Mouse (Mus musculus) midbrain, embryonic 11.5 days (tissue): ENCODE measurements at regions not wholly inside any gene's neighbourhood (a gene's known extent, or its start where the extent isn't known, plus 50 kb on each side); places are given as distances from the start of the nearest gene placed in this dataset.

ENCODE experiments used
- ATAC-seq: fragments of 200-750 bp; cut with Nextera tagmentation; 2 replicates; pipeline ENCODE4 v1.8.0; 2017; ENCODE audit warnings: moderate TSS enrichment, moderate library complexity; ENCODE audit not compliant: low FRiP score
- DNase-seq: peaks from one replicate; pipeline ENCODE4 v3.0.0; 2015; ENCODE audit warnings: low spot score; ENCODE audit errors: missing footprints
- H3K27ac ChIP-seq: fragments of 300-500 bp; sonication (generic); 2 replicates; pipeline ENCODE4 v1.5.1; 2014; ENCODE audit warnings: low read depth, low read length
- H3K27me3 ChIP-seq: fragments of 300-500 bp; sonication (generic); 2 replicates; pipeline ENCODE4 v1.6.1; 2014; ENCODE audit warnings: mild to moderate bottlenecking, low read length, moderate library complexity, mixed read lengths; ENCODE audit not compliant: control insufficient read depth, insufficient read depth
- H3K36me3 ChIP-seq: fragments of 300-500 bp; sonication (generic); 2 replicates; pipeline ENCODE4 v1.6.1; 2014; ENCODE audit warnings: mild to moderate bottlenecking, low read length, moderate library complexity, mixed read lengths; ENCODE audit not compliant: control insufficient read depth, insufficient read depth
- H3K4me1 ChIP-seq: fragments of 300-500 bp; sonication (generic); 2 replicates; pipeline ENCODE4 v1.6.1; 2014; ENCODE audit warnings: low read length; ENCODE audit not compliant: control insufficient read depth, insufficient read depth
- H3K4me2 ChIP-seq: fragments of 300-500 bp; sonication (generic); 2 replicates; pipeline ENCODE4 v1.6.1; 2014; ENCODE audit warnings: mild to moderate bottlenecking, moderate library complexity
- H3K4me3 ChIP-seq: fragments of 300-500 bp; sonication (generic); 2 replicates; pipeline ENCODE4 v1.5.1; 2014; ENCODE audit warnings: low read depth, low read length
- H3K9ac ChIP-seq: fragments of 300-500 bp; sonication (generic); 2 replicates; pipeline ENCODE4 v1.6.1; 2014; ENCODE audit warnings: low read length
- H3K9me3 ChIP-seq: fragments of 300-500 bp; sonication (generic); 2 replicates; pipeline ENCODE4 v1.6.1; 2016; ENCODE audit warnings: low read length; ENCODE audit not compliant: control insufficient read depth
- WGBS: fragments of 180-500 bp; shearing (Covaris S2); extraction: QIAGEN DNeasy Blood & Tissue Kit; methylation state at CpG from one replicate; pipeline ENCODE4 v1.1.7; 2014; 5-methylcytosine and 5-hydroxymethylcytosine counted together

DNA sequence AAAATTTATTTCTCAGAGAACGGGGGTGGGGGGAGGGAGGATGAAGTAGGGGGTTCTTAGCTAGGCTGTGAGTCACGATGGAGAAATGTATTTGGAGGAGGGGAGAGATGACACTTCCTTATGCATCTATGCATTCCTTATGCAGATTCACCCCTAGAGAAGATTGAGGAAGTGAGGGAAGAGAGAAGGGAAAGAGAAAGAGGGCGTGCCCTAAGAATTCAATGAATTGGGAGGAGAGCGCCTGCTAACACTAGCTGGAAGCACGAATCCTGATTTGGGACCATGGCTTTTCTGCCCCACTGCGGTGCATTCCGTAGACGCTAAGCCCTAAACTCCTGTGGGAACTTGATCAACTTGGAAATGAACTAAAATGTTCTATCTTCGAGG is 56.1 kb downstream of the Foxi3 start:
- ATAC-seq (peak; percentile 57), DNase-seq (no peak)
- peak overlapping the region; percentile 60 for H3K9ac ChIP-seq
- peak overlapping the region; percentile 85 for H3K4me2 ChIP-seq
- peaks cover 3% of the 10 kb centered on the region; the same call in 1 of the 2 replicates for H3K27me3 ChIP-seq
- no peaks in the 10 kb centered on the region for H3K9me3 ChIP-seq
- WGBS, result 13% methylated on average over 9 of the region's 9 CpGs
- H3K4me3 ChIP-seq, result peak overlapping the region; percentile 40
- no peaks in the 10 kb centered on the region for H3K36me3 ChIP-seq
- H3K27ac ChIP-seq, result no peak overlapping the region
- H3K4me1 ChIP-seq, result no peaks in the 10 kb centered on the region

GRCm38 (mm10) chr6:71012823-71013461 is 56.6 kb downstream of the Foxi3 start:
- H3K4me2 ChIP-seq, result peak overlapping the region; percentile 85
- ATAC-seq (peak; percentile 94), DNase-seq (peak; percentile 98)
- peak overlapping the region; percentile 40 for H3K4me3 ChIP-seq
- H3K36me3 ChIP-seq, result no peaks in the 10 kb centered on the region
- no peak overlapping the region for H3K27ac ChIP-seq
- peaks cover 3% of the 10 kb centered on the region; the same call in 1 of the 2 replicates for H3K27me3 ChIP-seq
- peak overlapping the region; percentile 60 for H3K9ac ChIP-seq
- 0% methylated on average over 38 of the region's 38 CpGs for WGBS
- H3K4me1 ChIP-seq, result no peaks in the 10 kb centered on the region
- H3K9me3 ChIP-seq, result no peaks in the 10 kb centered on the region

GRCm38 (mm10) chr6:71016388-71016787 is 60.1 kb downstream of the Foxi3 start:
- Histone ChIP-seq H3K9me3 (no peaks in the 10 kb centered on the region), H3K27ac (no peak overlapping the region), H3K9ac (no peak overlapping the region), H3K27me3 (peaks cover 3% of the 10 kb centered on the region; the same call in 1 of the 2 replicates), H3K4me3 (no peak overlapping the region), H3K36me3 (no peaks in the 10 kb centered on the region), H3K4me2 (no peak overlapping the region), H3K4me1 (no peaks in the 10 kb centered on the region)
- no peak for ATAC-seq
- DNase-seq, result no peak
- 10% methylated on average over 1 of the region's 1 CpGs for WGBS

DNA sequence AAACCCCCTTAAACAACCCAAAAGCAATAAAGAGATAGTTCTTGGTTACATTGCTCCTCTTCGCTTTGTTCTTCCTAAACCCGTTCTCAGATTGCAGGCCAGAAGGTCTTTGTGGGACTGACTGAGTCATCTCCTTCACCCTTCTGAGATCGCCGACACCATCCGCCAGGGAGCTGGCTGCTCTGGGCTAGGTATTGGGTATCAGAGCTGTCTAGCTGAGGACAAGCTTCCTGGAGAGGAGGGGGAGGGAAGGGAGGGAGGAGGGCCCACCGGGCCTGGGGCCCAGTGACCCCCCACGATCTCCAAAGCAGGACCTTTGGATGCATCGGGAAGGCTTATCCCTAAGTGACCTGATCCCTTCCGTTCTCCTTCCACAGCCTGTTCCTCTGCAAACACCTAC is 65.0 kb downstream of the Foxi3 start:
- Histone ChIP-seq H3K9ac (no peak overlapping the region), H3K4me3 (no peak overlapping the region), H3K27me3 (no peaks in the 10 kb centered on the region), H3K4me2 (no peak overlapping the region), H3K4me1 (no peaks in the 10 kb centered on the region), H3K9me3 (no peaks in the 10 kb centered on the region), H3K36me3 (no peaks in the 10 kb centered on the region), H3K27ac (no peak overlapping the region)
- no peak for DNase-seq
- WGBS, result 8% methylated on average over 9 of the region's 9 CpGs
- ATAC-seq, result no peak

DNA sequence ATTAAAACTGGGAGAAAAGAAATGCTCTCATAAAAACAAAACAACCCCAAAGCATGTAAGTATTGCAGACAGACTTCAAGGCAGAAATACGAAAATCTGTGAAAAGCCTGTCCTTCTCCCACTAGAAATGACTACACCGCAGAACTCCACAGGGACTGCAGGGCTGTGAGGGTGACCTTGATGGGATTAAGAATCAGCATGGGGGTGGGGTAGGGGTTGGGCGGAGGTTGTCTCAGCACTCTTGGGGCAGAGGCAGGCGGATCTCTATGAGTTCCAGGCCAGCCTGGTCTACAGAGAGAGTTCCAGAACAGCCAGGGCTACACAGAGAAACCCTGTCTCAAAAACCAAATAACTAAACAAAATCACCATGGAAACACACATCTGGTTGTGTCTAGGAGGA is 69.1 kb downstream of the Foxi3 start:
- Histone ChIP-seq H3K36me3 (no peaks in the 10 kb centered on the region), H3K4me1 (no peaks in the 10 kb centered on the region), H3K27ac (no peak overlapping the region), H3K9me3 (no peaks in the 10 kb centered on the region), H3K4me3 (no peak overlapping the region), H3K27me3 (no peaks in the 10 kb centered on the region), H3K9ac (no peak overlapping the region), H3K4me2 (no peak overlapping the region)
- ATAC-seq (no peak), DNase-seq (peak; percentile 26)
- 77% methylated on average over 4 of the region's 4 CpGs for WGBS

DNA sequence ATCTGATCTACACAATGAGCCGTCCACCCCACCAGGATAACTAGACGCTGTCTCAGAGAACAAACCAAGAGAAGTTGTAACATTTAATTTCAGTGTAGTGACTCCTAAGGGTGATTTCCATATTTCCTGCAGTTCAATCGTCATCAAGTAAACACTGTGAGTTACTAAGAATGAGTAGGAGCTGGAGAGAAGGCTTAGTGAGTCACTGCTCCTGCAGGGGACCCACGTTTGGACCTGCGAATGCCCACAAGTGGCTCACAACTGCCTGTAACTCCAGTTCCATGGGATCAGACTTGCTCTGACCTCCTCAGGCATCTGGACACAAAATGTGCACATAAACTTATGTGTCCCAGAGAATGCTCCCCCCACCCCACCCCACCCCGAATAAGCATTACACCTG is 73.3 kb downstream of the Foxi3 start:
- Histone ChIP-seq H3K27ac (no peak overlapping the region), H3K36me3 (no peaks in the 10 kb centered on the region), H3K4me1 (no peaks in the 10 kb centered on the region), H3K27me3 (no peaks in the 10 kb centered on the region), H3K9me3 (no peaks in the 10 kb centered on the region), H3K4me2 (no peak overlapping the region), H3K9ac (no peak overlapping the region), H3K4me3 (no peak overlapping the region)
- WGBS, result 82% methylated on average over 6 of the region's 6 CpGs
- DNase-seq (no peak), ATAC-seq (no peak)

- no peaks in the 10 kb centered on the region for H3K36me3 ChIP-seq
- H3K4me3 ChIP-seq, result no peak overlapping the region
- peak; percentile 81 for DNase-seq
- no peaks in the 10 kb centered on the region for H3K4me1 ChIP-seq
- H3K9ac ChIP-seq, result no peak overlapping the region
- ATAC-seq, result no peak
- no peak overlapping the region for H3K4me2 ChIP-seq
- H3K27me3 ChIP-seq, result no peaks in the 10 kb centered on the region
- H3K9me3 ChIP-seq, result no peaks in the 10 kb centered on the region
- 79% methylated on average over 5 of the region's 5 CpGs for WGBS
- H3K27ac ChIP-seq, result no peak overlapping the region
Observed at GRCm38 (mm10) chr6:71030541-71030940, 74.2 kb downstream of the Foxi3 start.

DNA sequence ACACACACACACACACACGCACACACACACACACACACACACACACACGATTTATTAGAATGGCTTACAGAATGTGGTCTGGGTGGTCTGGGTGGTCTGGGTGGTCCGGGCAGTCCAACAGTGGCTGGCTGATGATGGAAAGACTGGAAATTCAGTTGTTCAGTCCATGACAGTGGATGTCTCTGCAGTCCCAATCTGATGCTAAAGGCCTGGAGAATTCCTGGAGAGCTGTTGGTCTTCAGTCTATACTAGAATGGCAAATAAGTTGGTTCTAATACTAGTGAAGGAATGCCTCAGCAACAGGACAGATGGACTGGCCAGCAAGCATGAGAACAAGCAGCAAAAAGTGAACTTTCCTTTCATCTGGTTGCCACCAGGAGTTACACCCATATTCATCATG is 87.9 kb downstream of the Foxi3 start:
- Histone ChIP-seq H3K9me3 (no peaks in the 10 kb centered on the region), H3K36me3 (no peaks in the 10 kb centered on the region), H3K4me1 (0 out of 2 replicates have a peak, but pooled peaks cover 7% of the 10 kb centered on the region), H3K27me3 (peaks cover 7% of the 10 kb centered on the region; the same call in 1 of the 2 replicates), H3K27ac (no peak overlapping the region), H3K4me2 (no peak overlapping the region), H3K4me3 (no peak overlapping the region), H3K9ac (no peak overlapping the region)
- WGBS, result 85% methylated on average over 3 of the region's 3 CpGs
- DNase-seq, result peak; percentile 78
- ATAC-seq, result no peak

DNA sequence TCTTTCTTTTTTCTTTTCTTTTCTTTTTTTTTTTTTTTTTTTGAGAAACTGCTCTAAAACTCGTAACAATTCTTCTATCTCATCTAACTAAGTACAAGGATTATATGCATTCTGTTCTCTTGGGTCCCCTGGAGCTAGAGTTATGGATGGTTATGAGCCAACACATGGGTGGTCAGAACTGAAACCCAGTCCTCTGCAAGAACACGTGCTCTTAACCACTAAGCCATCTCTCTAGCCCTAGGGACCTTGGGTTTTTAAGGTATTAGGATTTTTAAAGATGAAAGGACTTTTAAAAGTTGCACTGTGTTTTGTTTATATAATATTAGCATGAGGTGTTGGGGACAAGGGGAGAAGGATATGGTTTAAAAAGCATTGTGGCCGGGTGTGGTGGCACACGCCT is 88.9 kb downstream of the Foxi3 start:
- Histone ChIP-seq H3K4me1 (0 out of 2 replicates have a peak, but pooled peaks cover 7% of the 10 kb centered on the region), H3K4me3 (no peak overlapping the region), H3K27ac (no peak overlapping the region), H3K9ac (no peak overlapping the region), H3K4me2 (no peak overlapping the region), H3K9me3 (no peaks in the 10 kb centered on the region), H3K36me3 (no peaks in the 10 kb centered on the region), H3K27me3 (peaks cover 16% of the 10 kb centered on the region)
- ATAC-seq (no peak), DNase-seq (peak; percentile 53)
- WGBS, result 92% methylated on average over 4 of the region's 4 CpGs
